Mouse (Mus musculus) brain, embryonic 14.5 days (tissue): ENCODE data around the gene Vdac2.

ENCODE experiments used
- CTCF ChIP-seq: fragments of 200-500 bp; IDR thresholded peaks from 2 replicates; pipeline ENCODE4 v1.5.1; 2012; ENCODE audit warnings: inconsistent platforms, mild to moderate bottlenecking, moderate library complexity, borderline replicate concordance; ENCODE audit not compliant: insufficient read depth, insufficient read length; ENCODE audit errors: extremely low read depth
- POLR2A ChIP-seq: fragments of 200-500 bp; IDR thresholded peaks from 2 replicates; pipeline ENCODE4 v1.6.1; 2012; ENCODE audit warnings: mild to moderate bottlenecking, inconsistent platforms, borderline replicate concordance; ENCODE audit not compliant: poor library complexity, insufficient read depth, insufficient read length, severe bottlenecking; ENCODE audit errors: extremely low read depth

- TF ChIP-seq CTCF: no peak
- no peak for TF ChIP-seq POLR2A
Observed at GRCm38 (mm10) chr14:21786500-21786899, 38.5 kb upstream of the Vdac2 start.
